Mouse (Mus musculus): ENCODE data around the gene Gemin4. TPM values are rescaled to one million over a fixed set of nuclear protein-coding genes. Genes with fewer than 3 reads are reported as not detected.
"Not testable (repeated sequence)": the region's sequence is repeated elsewhere in the genome, so short reads cannot be mapped to it uniquely, and the experiment has no call there.

Gemin4 gene
- polyA plus RNA-seq, 1 experiment from 2014 or later, result 30.1 TPM

- no peaks in the 10 kb centered on the region for H3K27me3 ChIP-seq (ENCODE audit: control insufficient read depth, insufficient read depth, low read length)
- H3K4me2 ChIP-seq (ENCODE audit: low read depth, low read length), result no peak overlapping the region
- H3K27ac ChIP-seq (ENCODE audit: low read length), result no peak overlapping the region
- no peaks in the 10 kb centered on the region for H3K9me3 ChIP-seq (replicated peaks; ENCODE audit: control insufficient read depth, low read length)
- no peak overlapping the region for H3K4me3 ChIP-seq (replicated peaks; ENCODE audit: low read length)
- no peak overlapping the region for H3K9ac ChIP-seq (ENCODE audit: low read length)
- no peaks in the 10 kb centered on the region for H3K4me1 ChIP-seq (ENCODE audit: control insufficient read depth, insufficient read depth, low read length)
- no peak for ATAC-seq (ENCODE audit: insufficient read depth, low FRiP score)
- H3K36me3 ChIP-seq (ENCODE audit: control insufficient read depth, insufficient read depth, low read length), result peaks cover 4% of the 10 kb centered on the region; the same call in 1 of the 2 replicates
Observed at GRCm38 (mm10) chr11:76225051-76225450, 7.6 kb upstream of the Gemin4 start.

GRCm38 (mm10) chr11:76224631-76225030 lies 7.2 kb upstream of the Gemin4 start:
- Histone ChIP-seq H3K9me3 (replicated peaks; ENCODE audit: control insufficient read depth, low read length) (no peaks in the 10 kb centered on the region), H3K4me1 (ENCODE audit: control insufficient read depth, insufficient read depth, low read length) (no peaks in the 10 kb centered on the region), H3K27ac (ENCODE audit: low read length) (no peak overlapping the region), H3K9ac (ENCODE audit: low read length) (no peak overlapping the region), H3K4me2 (ENCODE audit: low read depth, low read length) (no peak overlapping the region), H3K27me3 (ENCODE audit: control insufficient read depth, insufficient read depth, low read length) (no peaks in the 10 kb centered on the region), H3K36me3 (ENCODE audit: control insufficient read depth, insufficient read depth, low read length) (peaks cover 4% of the 10 kb centered on the region; the same call in 1 of the 2 replicates), H3K4me3 (replicated peaks; ENCODE audit: low read length) (no peak overlapping the region)
- no peak for ATAC-seq (ENCODE audit: insufficient read depth, low FRiP score)
- WGBS, result 95% methylated on average over 5 of the region's 5 CpGs

GRCm38 (mm10) chr11:76216681-76217389 lies 629 bp downstream of the Gemin4 start:
- Histone ChIP-seq H3K27ac (ENCODE audit: low read length) (peak overlapping the region; percentile 98), H3K9me3 (replicated peaks; ENCODE audit: control insufficient read depth, low read length) (no peaks in the 10 kb centered on the region), H3K4me3 (replicated peaks; ENCODE audit: low read length) (peak overlapping the region; percentile 92), H3K36me3 (ENCODE audit: control insufficient read depth, insufficient read depth, low read length) (peaks cover 12% of the 10 kb centered on the region; the same call in 1 of the 2 replicates), H3K4me2 (ENCODE audit: low read depth, low read length) (peak overlapping the region; percentile 85), H3K9ac (ENCODE audit: low read length) (peak overlapping the region; percentile 97), H3K27me3 (ENCODE audit: control insufficient read depth, insufficient read depth, low read length) (no peaks in the 10 kb centered on the region), H3K4me1 (ENCODE audit: control insufficient read depth, insufficient read depth, low read length) (peaks cover 11% of the 10 kb centered on the region)
- WGBS, result 1% methylated on average over 33 of the region's 33 CpGs
- ATAC-seq (ENCODE audit: insufficient read depth, low FRiP score), result peak; percentile 45

- Histone ChIP-seq H3K4me1 (ENCODE audit: control insufficient read depth, insufficient read depth, low read length) (peaks cover 11% of the 10 kb centered on the region), H3K9me3 (replicated peaks; ENCODE audit: control insufficient read depth, low read length) (no peaks in the 10 kb centered on the region), H3K4me3 (replicated peaks; ENCODE audit: low read length) (peak overlapping the region; percentile 92), H3K36me3 (ENCODE audit: control insufficient read depth, insufficient read depth, low read length) (peaks cover 12% of the 10 kb centered on the region; the same call in 1 of the 2 replicates), H3K27me3 (ENCODE audit: control insufficient read depth, insufficient read depth, low read length) (no peaks in the 10 kb centered on the region), H3K27ac (ENCODE audit: low read length) (peak overlapping the region; percentile 98), H3K4me2 (ENCODE audit: low read depth, low read length) (peak overlapping the region; percentile 85), H3K9ac (ENCODE audit: low read length) (no peak overlapping the region; the same call in 1 of the 2 replicates)
- WGBS, result 84% methylated on average over 5 of the region's 5 CpGs
- ATAC-seq (ENCODE audit: insufficient read depth, low FRiP score), result no peak
Observed at GRCm38 (mm10) chr11:76216049-76216540, 1.4 kb downstream of the Gemin4 start.

- Histone ChIP-seq H3K27ac (ENCODE audit: low read length) (peak overlapping the region; percentile 69), H3K9me3 (replicated peaks; ENCODE audit: control insufficient read depth, low read length) (no peaks in the 10 kb centered on the region), H3K4me2 (ENCODE audit: low read depth, low read length) (no peak overlapping the region), H3K9ac (ENCODE audit: low read length) (no peak overlapping the region), H3K27me3 (ENCODE audit: control insufficient read depth, insufficient read depth, low read length) (no peaks in the 10 kb centered on the region), H3K4me1 (ENCODE audit: control insufficient read depth, insufficient read depth, low read length) (peaks cover 11% of the 10 kb centered on the region), H3K4me3 (replicated peaks; ENCODE audit: low read length) (no peak overlapping the region), H3K36me3 (ENCODE audit: control insufficient read depth, insufficient read depth, low read length) (peaks cover 12% of the 10 kb centered on the region; the same call in 1 of the 2 replicates)
- ATAC-seq (ENCODE audit: insufficient read depth, low FRiP score), result no peak
- WGBS, result 76% methylated on average over 2 of the region's 2 CpGs
Observed at GRCm38 (mm10) chr11:76215011-76215410, 2.5 kb downstream of the Gemin4 start.

GRCm38 (mm10) chr11:76213841-76214240 lies 3.6 kb downstream of the Gemin4 start:
- Histone ChIP-seq H3K4me3 (replicated peaks; ENCODE audit: low read length) (no peak overlapping the region), H3K9ac (ENCODE audit: low read length) (no peak overlapping the region), H3K4me2 (ENCODE audit: low read depth, low read length) (no peak overlapping the region), H3K4me1 (ENCODE audit: control insufficient read depth, insufficient read depth, low read length) (peaks cover 14% of the 10 kb centered on the region), H3K27me3 (ENCODE audit: control insufficient read depth, insufficient read depth, low read length) (no peaks in the 10 kb centered on the region), H3K27ac (ENCODE audit: low read length) (no peak overlapping the region), H3K36me3 (ENCODE audit: control insufficient read depth, insufficient read depth, low read length) (peaks cover 15% of the 10 kb centered on the region; the same call in 1 of the 2 replicates), H3K9me3 (replicated peaks; ENCODE audit: control insufficient read depth, low read length) (no peaks in the 10 kb centered on the region)
- no peak for ATAC-seq (ENCODE audit: insufficient read depth, low FRiP score)
- WGBS, result 80% methylated on average over 5 of the region's 5 CpGs

GRCm38 (mm10) chr11:76211595-76211994 lies 5.9 kb downstream of the Gemin4 start:
- 96% methylated on average over 4 of the region's 6 CpGs for WGBS
- not testable (repeated sequence) for ATAC-seq (ENCODE audit: insufficient read depth, low FRiP score); H3K27ac ChIP-seq (ENCODE audit: low read length); H3K9me3 ChIP-seq (replicated peaks; ENCODE audit: control insufficient read depth, low read length); H3K27me3 ChIP-seq (ENCODE audit: control insufficient read depth, insufficient read depth, low read length); H3K4me2 ChIP-seq (ENCODE audit: low read depth, low read length); H3K4me1 ChIP-seq (ENCODE audit: control insufficient read depth, insufficient read depth, low read length); H3K9ac ChIP-seq (ENCODE audit: low read length); H3K4me3 ChIP-seq (replicated peaks; ENCODE audit: low read length)
- peaks cover 22% of the 10 kb centered on the region; the same call in 1 of the 2 replicates for H3K36me3 ChIP-seq (ENCODE audit: control insufficient read depth, insufficient read depth, low read length)

GRCm38 (mm10) chr11:76210228-76210985 lies 7.1 kb downstream of the Gemin4 start:
- 63% methylated on average over 13 of the region's 13 CpGs for WGBS
- no peaks in the 10 kb centered on the region for H3K9me3 ChIP-seq (replicated peaks; ENCODE audit: control insufficient read depth, low read length)
- no peak overlapping the region for H3K4me3 ChIP-seq (replicated peaks; ENCODE audit: low read length)
- no peak overlapping the region for H3K4me2 ChIP-seq (ENCODE audit: low read depth, low read length)
- no peak for ATAC-seq (ENCODE audit: insufficient read depth, low FRiP score)
- H3K27ac ChIP-seq (ENCODE audit: low read length), result peak overlapping the region; percentile 70
- H3K27me3 ChIP-seq (ENCODE audit: control insufficient read depth, insufficient read depth, low read length), result no peaks in the 10 kb centered on the region
- H3K4me1 ChIP-seq (ENCODE audit: control insufficient read depth, insufficient read depth, low read length), result peaks cover 6% of the 10 kb centered on the region; the same call in 1 of the 2 replicates
- H3K9ac ChIP-seq (ENCODE audit: low read length), result no peak overlapping the region
- H3K36me3 ChIP-seq (ENCODE audit: control insufficient read depth, insufficient read depth, low read length), result peaks cover 22% of the 10 kb centered on the region; the same call in 1 of the 2 replicates

- H3K4me2 ChIP-seq (ENCODE audit: low read depth, low read length), result no peak overlapping the region
- 0 out of 2 replicates have a peak, but pooled peaks cover 10% of the 10 kb centered on the region for H3K36me3 ChIP-seq (ENCODE audit: control insufficient read depth, insufficient read depth, low read length)
- H3K9me3 ChIP-seq (replicated peaks; ENCODE audit: control insufficient read depth, low read length), result no peaks in the 10 kb centered on the region
- H3K9ac ChIP-seq (ENCODE audit: low read length), result no peak overlapping the region
- WGBS, result 86% methylated on average over 5 of the region's 5 CpGs
- no peak overlapping the region for H3K4me3 ChIP-seq (replicated peaks; ENCODE audit: low read length)
- ATAC-seq (ENCODE audit: insufficient read depth, low FRiP score), result no peak
- no peaks in the 10 kb centered on the region for H3K27me3 ChIP-seq (ENCODE audit: control insufficient read depth, insufficient read depth, low read length)
- no peak overlapping the region for H3K27ac ChIP-seq (ENCODE audit: low read length)
- peaks cover 10% of the 10 kb centered on the region; the same call in 1 of the 2 replicates for H3K4me1 ChIP-seq (ENCODE audit: control insufficient read depth, insufficient read depth, low read length)
Observed at GRCm38 (mm10) chr11:76206793-76207192, 10.7 kb downstream of the Gemin4 start.
